Mouse (Mus musculus) C2C12 (cell line): ENCODE results near the gene Ripply3. TPM values are rescaled to one million over a fixed set of nuclear protein-coding genes. Genes with fewer than 3 reads are reported as not detected.
"Not testable (repeated sequence)": the region's sequence is repeated elsewhere in the genome, so short reads cannot be mapped to it uniquely, and the experiment has no call there.

Experiments used
- H3K27me3 ChIP-seq: one replicate; pipeline ENCODE4 v1.6.1; 2011; ENCODE audit not compliant: control insufficient read depth, insufficient read depth, insufficient read length
- H3K36me3 ChIP-seq: one replicate; pipeline ENCODE4 v1.6.1; 2011; ENCODE audit not compliant: control insufficient read depth, insufficient read depth
- H3K4me3 ChIP-seq: one replicate; pipeline ENCODE4 v1.5.1; 2011; ENCODE audit warnings: mild to moderate bottlenecking, control low read depth; ENCODE audit not compliant: poor library complexity, insufficient read depth, severe bottlenecking
- H3K79me2 ChIP-seq: one replicate; pipeline ENCODE4 v1.6.1; 2011; ENCODE audit not compliant: control insufficient read depth, insufficient read depth
- H3K79me3 ChIP-seq: one replicate; pipeline ENCODE4 v1.6.1; 2011; ENCODE audit warnings: low read depth, control low read depth
- H3ac ChIP-seq: one replicate; pipeline ENCODE3; 2011; ENCODE audit warnings: low read depth; ENCODE audit not compliant: control insufficient read depth, insufficient read length
- CEBPB ChIP-seq: IDR thresholded peaks from one replicate; pipeline ENCODE4 v1.6.1; 2011; ENCODE audit warnings: low read depth, mild to moderate bottlenecking, control low read depth, moderate library complexity
- CTCF ChIP-seq: IDR thresholded peaks from one replicate; pipeline ENCODE4 v1.5.1; 2011; ENCODE audit not compliant: control insufficient read depth, insufficient read depth, insufficient read length
- FOSL1 ChIP-seq: IDR thresholded peaks from one replicate; pipeline ENCODE4 v1.8.0; 2011; ENCODE audit warnings: mild to moderate bottlenecking, low read length; ENCODE audit not compliant: poor library complexity, insufficient read depth, severe bottlenecking
- MAX ChIP-seq: IDR thresholded peaks from one replicate; pipeline ENCODE4 v1.6.1; 2011; ENCODE audit warnings: mild to moderate bottlenecking, control low read depth
- MYOD1 ChIP-seq: IDR thresholded peaks from one replicate; pipeline ENCODE4 v1.6.1; 2011; ENCODE audit warnings: low read depth; ENCODE audit not compliant: control insufficient read depth, insufficient read length
- MYOG ChIP-seq: IDR thresholded peaks from one replicate; pipeline ENCODE4 v1.6.1; 2011; ENCODE audit not compliant: control insufficient read depth, insufficient read length; ENCODE audit errors: extremely low read depth
- USF1 ChIP-seq: IDR thresholded peaks from one replicate; pipeline ENCODE4 v1.6.1; 2011; ENCODE audit warnings: low read depth, mild to moderate bottlenecking, control low read depth, moderate library complexity
- polyA plus RNA-seq: library from polyadenylated mRNA; unstranded; fragments of >200 nt; fragmentation: generic; extraction: Trizol; gene quantifications from one replicate; pipeline ENCODE4 v1.2.1, GENCODE M21; 2012; ENCODE audit warnings: missing spikeins

Gene Ripply3
- polyA plus RNA-seq, 1 experiment: 0.22 TPM

DNA sequence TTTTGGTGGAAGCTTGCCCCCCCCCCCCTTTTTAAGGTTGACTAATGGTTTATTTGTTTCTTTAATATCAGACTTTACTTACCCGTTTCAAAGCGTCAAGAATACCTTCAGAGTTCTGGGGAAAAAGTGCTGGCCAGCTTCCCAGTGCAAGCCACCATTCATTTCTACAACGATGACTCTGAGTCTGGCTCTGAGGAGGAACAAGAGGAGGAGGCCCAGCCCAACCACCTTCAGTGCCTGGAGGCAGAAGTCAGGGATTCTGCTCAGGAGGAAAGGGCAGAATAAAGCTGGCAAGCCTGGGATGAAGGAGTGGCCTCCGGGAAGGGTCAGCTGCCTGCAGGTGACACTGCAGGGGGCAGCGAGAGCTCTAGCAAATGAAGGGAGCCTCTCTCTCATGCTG is 7.4 kb downstream of the Ripply3 start:
- Histone ChIP-seq H3K36me3 (no peaks in the 10 kb centered on the region), H3K4me3 (no peak overlapping the region), H3K27me3 (no peaks in the 10 kb centered on the region), H3K79me2 (no peaks in the 10 kb centered on the region), H3ac (no peak overlapping the region), H3K79me3 (no peaks in the 10 kb centered on the region)
- TF ChIP-seq CEBPB: no peak

DNA sequence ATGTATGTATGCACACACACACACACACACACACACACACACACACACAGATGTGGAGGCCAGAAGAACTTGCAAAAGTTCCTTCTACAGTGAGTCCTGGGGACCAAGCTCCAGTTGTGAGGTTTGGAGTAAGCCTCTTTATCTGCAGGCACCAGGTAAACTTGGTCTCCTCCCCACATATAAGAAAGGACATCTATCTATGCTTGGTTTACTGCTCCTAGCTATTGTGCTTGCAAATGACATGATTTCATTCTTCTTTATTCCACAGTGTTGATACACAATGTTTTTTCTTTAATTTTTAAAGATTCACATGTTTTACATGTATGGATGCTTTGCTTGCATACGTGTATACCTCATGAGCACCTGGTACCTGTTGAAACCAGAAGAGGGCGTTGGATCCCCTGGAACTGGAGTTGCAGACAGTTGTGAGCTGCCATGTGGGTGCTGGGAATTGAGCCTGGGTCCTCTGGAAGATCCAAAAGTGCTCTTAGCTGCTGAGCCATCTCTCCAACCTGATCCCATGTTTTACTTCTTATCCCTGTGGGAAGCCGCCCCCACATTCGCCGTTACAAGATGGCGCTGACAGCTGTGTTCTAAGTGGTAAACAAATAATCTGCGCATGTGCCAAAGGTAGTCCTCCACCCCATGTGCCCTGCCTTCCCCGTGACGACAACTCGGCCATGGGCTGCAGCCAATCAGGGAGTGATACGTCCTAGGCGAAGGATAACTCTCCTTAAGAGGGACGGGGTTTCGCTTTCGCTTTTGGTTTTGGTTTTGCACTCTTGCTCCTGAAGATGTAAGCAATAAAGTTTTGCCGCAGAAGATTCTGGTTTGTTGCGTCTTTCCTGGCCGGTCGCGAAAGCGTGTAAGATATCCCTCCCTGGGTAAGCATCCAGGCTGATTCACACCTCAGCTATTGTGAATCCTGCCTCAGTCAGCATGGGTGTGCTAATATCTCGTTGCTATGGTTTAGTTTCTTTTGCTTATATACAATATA is 11.2 kb downstream of the Ripply3 start:
- not testable (repeated sequence) for H3K4me3 ChIP-seq, H3K79me3 ChIP-seq

DNA sequence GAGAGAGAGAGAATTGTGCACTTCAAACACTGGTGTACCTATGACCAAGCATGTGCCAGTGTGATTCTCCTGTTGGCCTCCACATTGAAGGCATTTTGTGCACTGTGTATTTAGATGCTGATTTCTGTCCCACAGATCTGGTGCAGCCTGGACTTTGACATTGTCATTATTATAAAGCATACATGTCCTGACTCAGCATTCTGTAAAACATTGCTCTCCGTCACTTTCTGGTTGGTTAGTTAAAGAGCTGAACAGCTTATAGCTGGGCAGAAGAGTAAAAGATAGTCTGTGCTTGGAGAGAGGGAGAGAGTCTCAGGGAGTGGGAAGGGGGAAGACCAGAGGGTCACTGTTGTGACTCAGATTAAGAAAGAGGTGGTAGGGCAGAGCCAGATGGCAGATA is 17.5 kb downstream of the Ripply3 start:
- no peak for TF ChIP-seq CEBPB
- TF ChIP-seq CTCF: no peak
- no peak for TF ChIP-seq USF1
- no peak for TF ChIP-seq MYOG
- no peak for TF ChIP-seq MYOD1

More for the DNA sequence above, 11.2 kb downstream of the Ripply3 start:
- not testable (repeated sequence) for H3K36me3 ChIP-seq, H3K27me3 ChIP-seq, H3K79me2 ChIP-seq, H3ac ChIP-seq

DNA sequence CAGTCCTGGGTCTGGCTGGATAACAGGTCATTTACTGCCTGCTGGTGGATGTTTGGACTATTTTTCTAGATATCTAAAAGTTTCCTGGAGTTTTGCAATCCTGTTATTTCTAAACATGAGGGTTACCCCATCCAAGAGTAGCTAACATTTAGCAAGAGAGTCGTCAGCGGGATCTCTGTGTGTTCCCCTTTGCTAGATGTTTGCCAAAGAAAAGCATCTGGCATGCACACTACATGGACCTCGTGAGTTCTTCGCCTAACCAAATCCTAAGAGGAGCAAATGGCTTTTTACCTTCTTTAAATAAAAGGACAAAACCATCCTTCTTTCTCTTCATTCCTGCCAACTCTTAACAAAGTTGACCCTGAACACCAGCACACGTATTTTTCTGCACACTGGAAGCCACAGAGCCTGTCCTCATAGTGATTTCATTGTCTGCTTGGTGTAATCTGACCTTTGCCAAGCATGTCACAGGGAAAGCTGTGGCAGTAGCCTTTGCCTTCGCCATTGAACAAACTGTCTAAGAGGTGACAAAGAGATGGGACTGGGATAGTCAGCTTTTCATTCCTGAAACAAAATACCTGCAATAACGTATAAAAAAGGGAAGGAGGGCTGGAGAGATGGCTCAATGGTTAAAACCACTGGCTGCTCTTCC is 19.0 kb downstream of the Ripply3 start:
- no peak for TF ChIP-seq FOSL1
- no peaks in the 10 kb centered on the region for H3K27me3 ChIP-seq
- no peaks in the 10 kb centered on the region for H3K36me3 ChIP-seq
- no peak overlapping the region for H3ac ChIP-seq
- H3K4me3 ChIP-seq: no peak overlapping the region
- no peaks in the 10 kb centered on the region for H3K79me3 ChIP-seq
- no peaks in the 10 kb centered on the region for H3K79me2 ChIP-seq

More for the DNA sequence above, 17.5 kb downstream of the Ripply3 start:
- H3K79me3 ChIP-seq: no peaks in the 10 kb centered on the region
- H3K27me3 ChIP-seq: no peaks in the 10 kb centered on the region
- no peak overlapping the region for H3ac ChIP-seq
- no peak overlapping the region for H3K4me3 ChIP-seq
- H3K79me2 ChIP-seq: no peaks in the 10 kb centered on the region
- no peaks in the 10 kb centered on the region for H3K36me3 ChIP-seq

DNA sequence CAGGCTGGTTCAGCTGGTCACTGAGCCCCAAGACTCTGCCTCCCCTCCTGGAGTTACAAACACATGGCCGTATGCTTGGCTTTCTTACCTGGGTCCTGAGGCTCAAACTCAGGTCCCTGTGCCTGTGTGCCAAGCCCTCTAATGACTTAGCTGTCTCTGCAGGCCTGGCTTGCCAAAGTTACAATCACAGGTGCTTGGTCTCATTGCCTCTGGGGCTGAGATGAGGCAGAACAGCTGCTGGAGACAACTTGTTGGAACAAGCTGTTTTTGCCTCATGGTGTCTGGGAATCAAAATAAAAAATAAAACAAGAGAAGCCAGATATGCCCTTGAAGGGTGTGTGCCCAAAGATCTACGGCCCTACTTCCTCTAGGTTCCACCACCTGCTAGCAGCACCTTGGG is 20.6 kb downstream of the Ripply3 start:
- Histone ChIP-seq H3K36me3 (no peaks in the 10 kb centered on the region), H3ac (no peak overlapping the region), H3K79me3 (no peaks in the 10 kb centered on the region), H3K79me2 (no peaks in the 10 kb centered on the region), H3K4me3 (no peak overlapping the region), H3K27me3 (no peaks in the 10 kb centered on the region)
- TF ChIP-seq MYOD1 (no peak), MAX (no peak), USF1 (no peak), FOSL1 (no peak), CEBPB (no peak), MYOG (no peak), CTCF (no peak)

DNA sequence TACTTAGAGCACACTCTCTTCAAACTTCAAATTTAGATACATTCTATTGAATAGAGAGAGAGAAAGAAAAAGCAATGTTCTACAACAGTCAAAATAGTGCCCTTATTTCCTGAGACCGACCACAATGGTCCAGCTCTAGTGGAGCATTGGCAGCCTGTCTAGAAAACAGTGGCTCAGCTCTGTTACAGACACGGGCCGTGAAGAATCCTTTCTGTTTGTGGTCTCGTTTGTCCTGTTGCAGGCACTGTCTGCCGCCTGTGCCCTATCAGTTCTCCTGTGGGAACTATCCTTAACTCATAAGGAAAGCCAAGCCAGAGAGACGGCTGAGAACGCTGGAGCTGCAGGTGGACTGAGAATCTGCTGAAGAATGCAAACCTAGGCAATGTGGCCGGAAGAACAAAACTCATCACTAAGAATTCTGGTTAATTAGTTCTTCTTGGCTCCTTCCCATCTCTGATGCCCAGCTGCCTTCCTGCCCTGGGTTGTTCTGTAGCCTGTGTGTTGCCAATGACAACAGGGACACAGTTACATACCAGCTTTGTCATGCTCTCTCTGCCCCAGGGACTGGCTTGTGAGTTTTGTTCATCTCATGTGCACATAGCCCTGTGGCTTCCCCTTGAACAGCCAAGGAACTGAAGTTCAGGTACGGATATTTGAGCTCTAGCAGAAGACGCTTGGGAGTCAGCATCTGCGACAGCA is 21.5 kb downstream of the Ripply3 start:
- no peak overlapping the region for H3ac ChIP-seq
- H3K79me3 ChIP-seq: no peaks in the 10 kb centered on the region
- TF ChIP-seq CTCF (no peak), MYOD1 (no peak), FOSL1 (no peak), MAX (no peak), CEBPB (no peak), USF1 (no peak), MYOG (no peak)
- no peaks in the 10 kb centered on the region for H3K79me2 ChIP-seq
- H3K27me3 ChIP-seq: no peaks in the 10 kb centered on the region
- H3K36me3 ChIP-seq: no peaks in the 10 kb centered on the region
- no peak overlapping the region for H3K4me3 ChIP-seq
